Mouse (Mus musculus) stomach, postnatal 0 days (tissue): ENCODE measurements at regions not wholly inside any gene's neighbourhood (a gene's known extent, or its start where the extent isn't known, plus 50 kb on each side); places are given as distances from the start of the nearest gene placed in this dataset.

Experiments used
- ATAC-seq: fragments of 200-750 bp; cut with Nextera tagmentation; 2 replicates; pipeline ENCODE4 v1.8.0; 2017; ENCODE audit not compliant: low FRiP score, low TSS enrichment
- DNase-seq: peaks from one replicate; pipeline ENCODE4 v3.0.0-alpha.2; 2016; ENCODE audit warnings: low spot score
- H3K27ac ChIP-seq: fragments of 300-500 bp; sonication (generic); replicated peaks from 2 replicates; pipeline ENCODE4 v1.5.1; 2014; ENCODE audit warnings: mild to moderate bottlenecking, control low read depth
- H3K27me3 ChIP-seq: fragments of 300-500 bp; sonication (generic); 2 replicates; pipeline ENCODE4 v1.6.1; 2014; ENCODE audit warnings: low read length; ENCODE audit not compliant: control insufficient read depth, insufficient read depth
- H3K36me3 ChIP-seq: fragments of 300-500 bp; sonication (generic); 2 replicates; pipeline ENCODE4 v1.6.1; 2014; ENCODE audit warnings: low read length, mixed read lengths; ENCODE audit not compliant: control insufficient read depth, insufficient read depth
- H3K4me1 ChIP-seq: fragments of 300-500 bp; sonication (generic); replicated peaks from 2 replicates; pipeline ENCODE4 v1.6.1; 2014; ENCODE audit warnings: antibody characterized with exemption; ENCODE audit not compliant: control insufficient read depth, insufficient read depth
- H3K4me2 ChIP-seq: fragments of 300-500 bp; sonication (generic); replicated peaks from 2 replicates; pipeline ENCODE4 v1.6.1; 2014; ENCODE audit warnings: low read depth, mild to moderate bottlenecking, control low read depth, moderate library complexity
- H3K4me3 ChIP-seq: fragments of 300-500 bp; sonication (generic); 2 replicates; pipeline ENCODE4 v1.5.1; 2014; ENCODE audit warnings: low read depth, low read length, control low read depth
- H3K9ac ChIP-seq: fragments of 300-500 bp; sonication (generic); 2 replicates; pipeline ENCODE4 v1.6.1; 2014; ENCODE audit warnings: mild to moderate bottlenecking, low read length, control low read depth, mixed read lengths
- H3K9me3 ChIP-seq: fragments of 300-500 bp; sonication (generic); 2 replicates; pipeline ENCODE4 v1.6.1; 2016; ENCODE audit warnings: low read length; ENCODE audit not compliant: control insufficient read depth
- CTCF ChIP-seq: IDR thresholded peaks from 2 replicates; pipeline ENCODE4 v1.5.1; 2016; ENCODE audit warnings: antibody characterized with exemption, low read depth, mild to moderate bottlenecking, moderate library complexity
- EP300 ChIP-seq: optimal IDR thresholded peaks from 2 replicates; pipeline ENCODE3; 2016; ENCODE audit warnings: antibody characterized with exemption
- WGBS: fragments of 180-500 bp; shearing (Covaris S2); extraction: QIAGEN DNeasy Blood & Tissue Kit; methylation state at CpG from one replicate; pipeline ENCODE4 v1.1.7; 2014; 5-methylcytosine and 5-hydroxymethylcytosine counted together

GRCm38 (mm10) chr5:74833887-74834286, 131.2 kb upstream of the Lnx1 start:
- DNase-seq (no peak), ATAC-seq (no peak)
- H3K4me1 ChIP-seq: no peaks in the 10 kb centered on the region
- no peak overlapping the region for H3K4me3 ChIP-seq
- WGBS: 35% methylated on average over 4 of the region's 4 CpGs
- no peaks in the 10 kb centered on the region for H3K36me3 ChIP-seq
- no peaks in the 10 kb centered on the region for H3K9me3 ChIP-seq
- no peak overlapping the region for H3K4me2 ChIP-seq
- TF ChIP-seq EP300: no peak
- no peak for TF ChIP-seq CTCF
- no peaks in the 10 kb centered on the region for H3K27me3 ChIP-seq
- H3K9ac ChIP-seq: no peak overlapping the region
- no peak overlapping the region for H3K27ac ChIP-seq

GRCm38 (mm10) chr5:74832011-74832410, 129.3 kb upstream of the Lnx1 start:
- TF ChIP-seq CTCF (no peak), EP300 (no peak)
- 73% methylated on average over 7 of the region's 7 CpGs for WGBS

DNA sequence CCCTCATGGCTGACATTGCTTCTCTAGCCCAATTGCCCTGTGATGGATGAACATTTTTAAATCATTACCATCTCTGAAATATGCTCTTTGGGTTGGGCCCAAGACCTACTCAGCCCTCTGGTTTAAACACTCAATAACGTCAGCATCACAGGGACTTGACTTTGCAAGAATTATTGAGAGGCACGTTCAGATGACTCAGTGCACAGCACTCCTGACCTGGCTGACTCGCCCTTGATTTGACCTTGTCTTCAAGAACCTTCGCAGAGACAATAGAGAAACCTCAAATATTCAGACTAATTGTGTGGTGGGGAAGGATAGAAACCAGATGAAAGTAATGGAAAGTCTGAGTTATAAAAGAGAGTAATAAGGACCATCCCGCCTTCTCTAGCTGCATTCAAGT, 127.9 kb upstream of the Lnx1 start:
- ATAC-seq (no peak), DNase-seq (no peak)
- Histone ChIP-seq H3K4me3 (no peak overlapping the region), H3K9me3 (no peaks in the 10 kb centered on the region), H3K4me1 (no peaks in the 10 kb centered on the region), H3K27ac (no peak overlapping the region), H3K36me3 (no peaks in the 10 kb centered on the region), H3K9ac (no peak overlapping the region), H3K27me3 (no peaks in the 10 kb centered on the region), H3K4me2 (no peak overlapping the region)
- 47% methylated on average over 5 of the region's 5 CpGs for WGBS
- TF ChIP-seq EP300 (no peak), CTCF (no peak)

More at GRCm38 (mm10) chr5:74832011-74832410, 129.3 kb upstream of the Lnx1 start:
- Histone ChIP-seq H3K36me3 (no peaks in the 10 kb centered on the region), H3K4me2 (no peak overlapping the region), H3K4me1 (no peaks in the 10 kb centered on the region), H3K9me3 (no peaks in the 10 kb centered on the region), H3K27ac (no peak overlapping the region), H3K27me3 (no peaks in the 10 kb centered on the region), H3K4me3 (no peak overlapping the region), H3K9ac (no peak overlapping the region)
- no peak for DNase-seq
- no peak for ATAC-seq

GRCm38 (mm10) chr5:74829003-74829402, 126.3 kb upstream of the Lnx1 start:
- no peak overlapping the region for H3K9ac ChIP-seq
- no peak overlapping the region for H3K4me2 ChIP-seq
- H3K4me3 ChIP-seq: no peak overlapping the region
- TF ChIP-seq EP300: no peak
- no peak for TF ChIP-seq CTCF
- no peaks in the 10 kb centered on the region for H3K9me3 ChIP-seq
- ATAC-seq (no peak), DNase-seq (no peak)
- H3K4me1 ChIP-seq: no peaks in the 10 kb centered on the region
- no peaks in the 10 kb centered on the region for H3K36me3 ChIP-seq
- WGBS: 76% methylated on average over 9 of the region's 9 CpGs
- H3K27me3 ChIP-seq: no peaks in the 10 kb centered on the region
- H3K27ac ChIP-seq: no peak overlapping the region

GRCm38 (mm10) chr5:74827944-74828343, 125.2 kb upstream of the Lnx1 start:
- H3K4me3 ChIP-seq: no peak overlapping the region
- no peaks in the 10 kb centered on the region for H3K27me3 ChIP-seq
- DNase-seq (no peak), ATAC-seq (no peak)
- 35% methylated on average over 4 of the region's 4 CpGs for WGBS
- no peak overlapping the region for H3K9ac ChIP-seq
- H3K4me2 ChIP-seq: no peak overlapping the region
- TF ChIP-seq EP300 (no peak), CTCF (no peak)
- H3K27ac ChIP-seq: no peak overlapping the region
- no peaks in the 10 kb centered on the region for H3K4me1 ChIP-seq
- H3K9me3 ChIP-seq: no peaks in the 10 kb centered on the region
- no peaks in the 10 kb centered on the region for H3K36me3 ChIP-seq

- 49% methylated on average over 5 of the region's 5 CpGs for WGBS
- Histone ChIP-seq H3K4me3 (no peak overlapping the region), H3K9me3 (no peaks in the 10 kb centered on the region), H3K9ac (no peak overlapping the region), H3K4me1 (no peaks in the 10 kb centered on the region), H3K4me2 (no peak overlapping the region), H3K27me3 (no peaks in the 10 kb centered on the region), H3K36me3 (no peaks in the 10 kb centered on the region), H3K27ac (no peak overlapping the region)
- DNase-seq (no peak), ATAC-seq (no peak)
- TF ChIP-seq EP300 (no peak), CTCF (no peak)
Measured at GRCm38 (mm10) chr5:74825517-74826254, 123.0 kb upstream of the Lnx1 start.
